Mouse (Mus musculus): Measurements from ENCODE around the gene Akt1s1.
A peak's percentile ranks its signal among the peaks of the same experiment; 100 is the strongest.
"Not testable (repeated sequence)": the region's sequence is repeated elsewhere in the genome, so short reads cannot be mapped to it uniquely, and the experiment has no call there.

Akt1s1 gene

DNA sequence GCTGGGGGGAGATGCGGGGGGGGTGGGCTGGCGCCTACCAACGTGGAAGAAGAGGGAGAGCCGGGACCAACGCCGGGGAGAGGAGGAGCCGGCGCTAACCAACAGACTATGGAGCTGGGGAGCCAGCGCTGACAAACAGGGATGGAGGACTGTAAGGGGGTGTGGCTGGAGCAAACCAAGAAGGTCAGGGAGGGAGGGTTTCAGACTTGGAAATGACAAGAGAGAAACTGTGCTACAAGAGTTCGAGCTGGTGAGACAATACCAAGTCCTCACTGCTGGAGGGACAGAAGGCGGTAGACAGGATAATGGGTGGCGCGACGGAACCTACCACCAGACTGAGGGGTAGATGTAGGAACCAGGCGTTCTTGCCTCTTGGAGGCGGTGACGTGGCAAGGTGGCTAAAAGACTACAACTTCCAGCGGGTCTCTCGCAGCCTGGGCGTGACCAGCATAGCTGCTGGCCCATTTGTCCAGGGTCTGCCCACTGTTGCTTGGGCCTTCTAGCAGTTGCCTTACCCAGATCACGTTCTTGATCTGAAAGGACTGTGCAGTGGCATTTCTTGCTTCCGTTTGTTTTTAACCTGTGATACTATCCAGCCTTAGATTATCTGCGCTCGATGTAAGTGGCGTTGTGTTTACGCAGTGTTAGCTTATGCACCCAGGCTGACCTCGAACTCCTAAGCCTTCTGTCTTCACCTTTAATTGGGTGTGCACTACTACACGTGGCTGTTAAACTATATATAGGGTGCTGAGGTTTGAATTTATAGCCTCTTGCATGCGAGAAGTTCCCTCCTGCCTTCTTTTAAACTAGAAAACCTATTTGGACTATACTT is 21.1 kb downstream of the Akt1s1 start, which contains the start of gene Ptov1:
Gene Ptov1, minus strand, starts transcription at position 92 of the 832 bp plus-strand sequence.
- peak; percentile 90 for ATAC-seq (ENCODE audit: low TSS enrichment)

- ATAC-seq (ENCODE audit: low TSS enrichment), result no peak
Observed at GRCm38 (mm10) chr7:44870614-44871013, 21.8 kb downstream of the Akt1s1 start.

- ATAC-seq (ENCODE audit: low TSS enrichment), result no peak
Observed at GRCm38 (mm10) chr7:44871181-44871580, 22.4 kb downstream of the Akt1s1 start.

GRCm38 (mm10) chr7:44871774-44872173 is 23.0 kb downstream of the Akt1s1 start:
- ATAC-seq (ENCODE audit: low TSS enrichment), result not testable (repeated sequence)

DNA sequence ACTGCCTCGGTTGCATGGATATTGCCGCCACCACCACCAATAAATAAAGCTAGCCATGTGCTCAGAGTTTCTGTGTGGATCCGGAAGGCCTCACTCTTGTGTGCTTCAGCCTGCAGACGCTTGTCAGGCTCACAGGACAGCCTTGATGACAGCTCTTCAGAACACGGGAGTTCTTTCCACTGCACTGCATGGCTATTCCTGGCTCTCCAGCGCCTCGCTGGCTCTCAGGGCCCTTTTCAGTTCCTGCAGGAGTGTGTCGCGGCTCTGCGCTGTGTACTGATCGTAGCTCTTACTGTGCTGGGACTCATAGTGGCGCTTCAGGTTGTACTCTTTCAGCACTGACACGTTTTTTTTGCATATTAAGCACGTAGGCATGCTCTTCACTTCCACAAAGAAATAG is 29.0 kb downstream of the Akt1s1 start:
- ATAC-seq (ENCODE audit: low TSS enrichment), result no peak

DNA sequence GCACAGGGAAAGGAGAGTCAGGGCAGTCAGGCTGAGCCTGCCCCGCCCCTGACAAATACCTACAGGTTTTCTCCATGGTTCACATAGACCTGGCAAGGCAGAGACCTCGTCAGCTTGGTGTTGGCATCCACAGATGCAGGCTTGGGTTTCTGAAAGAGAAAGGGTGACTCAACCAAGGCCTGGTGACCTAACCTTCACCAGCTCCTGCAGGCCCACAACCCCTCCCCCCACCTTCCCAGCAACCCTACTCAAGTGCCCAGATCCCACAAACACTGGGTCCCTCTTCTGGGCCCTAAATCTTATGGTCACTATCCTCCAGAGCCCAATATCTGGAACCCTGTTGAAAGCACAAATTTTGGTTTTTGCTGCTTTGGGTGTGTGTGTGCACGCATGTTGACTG is 34.2 kb downstream of the Akt1s1 start:
- ATAC-seq (ENCODE audit: low TSS enrichment), result no peak

DNA sequence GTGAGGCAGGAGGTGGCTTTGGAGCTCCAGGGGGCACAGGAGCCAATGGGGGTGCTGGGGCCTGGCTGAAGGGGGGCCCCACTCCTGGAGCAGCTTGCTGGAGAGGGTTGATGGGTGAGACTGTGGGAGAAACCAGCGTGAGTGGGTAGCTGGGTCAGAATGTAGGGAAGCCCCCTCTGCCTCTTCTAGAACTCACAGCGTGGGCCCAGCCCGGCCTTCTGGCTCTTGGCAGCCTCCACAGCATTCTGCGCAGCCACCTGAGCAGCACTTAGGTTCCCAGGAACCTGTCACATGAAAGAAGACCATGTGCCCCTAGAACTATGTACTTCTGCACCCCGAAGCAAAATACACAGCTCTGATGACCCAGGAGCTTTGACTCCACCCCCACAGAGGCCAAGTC is 35.8 kb downstream of the Akt1s1 start:
- ATAC-seq (ENCODE audit: low TSS enrichment), result no peak

GRCm38 (mm10) chr7:44886964-44887363 is 38.2 kb downstream of the Akt1s1 start:
- no peak for ATAC-seq (ENCODE audit: low TSS enrichment)

DNA sequence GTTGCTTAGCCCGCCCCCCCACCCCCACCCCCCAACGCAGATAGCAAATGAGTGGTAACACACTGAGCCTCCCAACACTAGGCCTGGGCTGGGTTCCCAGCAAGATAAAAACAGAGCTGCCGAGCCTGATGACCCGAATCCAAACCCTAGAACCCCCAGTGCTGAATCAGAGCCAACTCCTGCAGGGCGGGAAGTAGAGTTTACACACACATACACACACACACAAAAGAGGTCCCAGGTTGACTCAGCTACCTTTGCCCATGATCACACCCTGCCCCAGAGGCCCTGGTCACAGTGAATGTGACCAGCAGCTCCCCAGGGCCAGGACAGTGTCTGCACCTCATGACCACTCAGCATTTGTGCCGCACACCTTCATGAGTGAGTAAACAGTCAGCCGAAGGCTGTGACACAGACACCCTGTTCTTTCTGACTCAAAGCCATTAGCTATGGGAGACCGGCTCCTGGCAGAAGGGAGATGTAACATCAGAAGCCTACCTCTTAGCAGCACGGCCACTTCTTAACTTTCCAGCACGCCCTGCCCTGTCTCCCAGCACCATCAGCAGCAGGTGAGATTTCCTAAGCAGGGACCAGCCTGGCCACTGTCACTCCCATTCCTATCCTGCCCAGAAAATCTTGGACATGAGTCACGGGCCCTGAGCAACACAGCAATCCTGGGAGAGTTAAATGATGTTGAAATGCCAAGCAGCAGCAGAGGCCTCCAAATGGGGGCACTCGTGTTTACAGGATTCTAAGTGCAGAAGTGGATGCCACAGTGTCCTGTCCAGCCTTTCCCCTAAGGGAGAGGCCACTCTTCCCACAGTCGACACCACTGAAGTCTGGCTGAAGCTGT is 39.7 kb downstream of the Akt1s1 start:
- no peak for ATAC-seq (ENCODE audit: low TSS enrichment)

- ATAC-seq (ENCODE audit: low TSS enrichment), result no peak
Observed at GRCm38 (mm10) chr7:44890180-44890579, 41.4 kb downstream of the Akt1s1 start.

DNA sequence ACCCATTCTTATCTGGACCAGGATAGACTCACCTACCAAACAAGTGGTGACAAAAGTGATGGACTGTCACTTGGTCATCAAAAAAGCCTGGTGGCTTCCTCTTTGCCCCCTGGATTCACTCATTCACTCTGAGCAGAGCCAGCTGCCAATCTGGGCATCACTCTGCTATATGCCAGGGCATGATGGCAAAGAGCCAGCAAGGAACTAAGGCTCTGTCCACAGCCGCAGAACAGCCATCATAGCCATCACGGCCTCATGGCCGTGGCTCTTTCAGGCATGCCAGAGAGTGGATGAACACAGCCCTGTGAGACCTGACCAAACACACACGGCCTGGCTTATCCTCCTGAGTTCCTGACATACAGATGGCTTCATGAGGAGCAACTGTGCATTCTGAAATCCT is 41.9 kb downstream of the Akt1s1 start:
- no peak for ATAC-seq (ENCODE audit: low TSS enrichment)

- no peak for ATAC-seq (ENCODE audit: low TSS enrichment)
Observed at GRCm38 (mm10) chr7:44891611-44892010, 42.8 kb downstream of the Akt1s1 start.

DNA sequence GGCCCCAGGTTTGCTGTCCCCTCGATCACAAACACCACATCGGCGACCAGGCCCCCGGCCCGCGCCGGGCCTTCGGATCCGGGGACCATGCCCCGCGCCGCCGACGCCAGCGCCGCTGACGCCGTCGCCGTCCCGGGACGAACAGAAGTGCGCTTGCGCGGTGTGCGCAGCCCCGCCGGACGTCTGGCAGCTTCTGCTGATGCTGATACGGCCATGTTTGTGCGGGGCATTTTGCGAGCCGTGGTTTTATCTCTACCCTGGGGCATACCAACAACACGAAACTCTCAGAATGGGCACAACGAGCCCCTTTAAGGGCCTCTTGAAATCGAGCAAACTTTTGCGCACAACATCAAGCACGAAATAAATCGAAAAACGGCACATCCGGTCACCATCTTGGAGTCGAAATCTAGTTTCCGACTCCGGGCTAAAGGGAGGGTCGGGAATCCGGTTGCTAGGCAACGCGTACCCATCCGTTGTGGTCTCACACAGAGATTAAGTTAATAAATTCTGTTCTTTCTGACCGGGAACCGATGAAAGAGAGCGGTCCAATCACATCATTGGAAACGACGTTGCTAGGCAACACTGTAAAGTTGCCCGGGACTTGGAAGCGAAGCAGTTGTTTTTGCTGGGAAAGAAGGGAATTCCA is 43.6 kb downstream of the Akt1s1 start, which contains the start of gene Med25:
Gene Med25, minus strand, starts transcription at position 437 of the 646 bp plus-strand sequence.
- peak; percentile 60 for ATAC-seq (ENCODE audit: low TSS enrichment)

- no peak for ATAC-seq (ENCODE audit: low TSS enrichment)
Observed at GRCm38 (mm10) chr7:44893197-44893596, 44.4 kb downstream of the Akt1s1 start.

DNA sequence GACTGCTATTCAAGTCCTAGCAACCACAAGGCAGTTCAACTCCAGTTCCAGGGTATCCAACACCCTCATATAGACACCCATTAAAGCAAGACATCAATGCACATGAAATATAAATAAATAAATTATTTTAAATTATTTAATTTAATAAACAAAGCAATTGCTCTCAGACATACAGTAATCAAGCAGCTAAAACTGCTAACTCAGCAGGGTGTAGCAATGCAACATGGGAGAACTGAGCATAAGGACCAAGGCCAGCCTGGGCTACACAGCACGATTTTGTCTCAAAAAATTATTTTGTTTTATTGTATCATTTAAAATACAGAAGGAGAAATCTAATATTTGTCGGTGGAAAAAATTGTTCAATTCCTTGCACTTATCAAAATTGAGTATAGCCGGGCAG is 45.4 kb downstream of the Akt1s1 start:
- no peak for ATAC-seq (ENCODE audit: low TSS enrichment)

DNA sequence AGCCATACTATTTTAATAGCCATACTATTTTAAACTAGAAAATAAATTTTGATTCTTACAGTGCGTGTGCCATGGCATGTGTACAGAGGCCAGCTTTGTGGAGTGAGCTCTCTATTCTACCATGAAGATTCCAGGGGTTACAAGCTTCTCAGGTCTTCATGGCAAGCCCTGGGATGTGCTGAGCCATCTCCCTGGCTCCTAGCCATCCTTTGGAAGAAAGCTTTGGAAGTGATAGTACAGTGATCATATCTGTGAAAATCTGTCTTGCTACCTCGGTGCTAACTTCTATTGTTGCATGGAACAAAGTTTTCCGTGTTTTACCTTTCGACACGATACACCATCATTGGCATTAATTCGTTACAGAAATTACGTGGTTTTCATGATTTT is 46.4 kb downstream of the Akt1s1 start:
- ATAC-seq (ENCODE audit: low TSS enrichment), result no peak

GRCm38 (mm10) chr7:44895593-44896434 is 47.0 kb downstream of the Akt1s1 start, which contains the start of gene Fuz:
Gene Fuz (plus strand): TSS chr7:44896079.
- peak; percentile 59 for ATAC-seq (ENCODE audit: low TSS enrichment)

DNA sequence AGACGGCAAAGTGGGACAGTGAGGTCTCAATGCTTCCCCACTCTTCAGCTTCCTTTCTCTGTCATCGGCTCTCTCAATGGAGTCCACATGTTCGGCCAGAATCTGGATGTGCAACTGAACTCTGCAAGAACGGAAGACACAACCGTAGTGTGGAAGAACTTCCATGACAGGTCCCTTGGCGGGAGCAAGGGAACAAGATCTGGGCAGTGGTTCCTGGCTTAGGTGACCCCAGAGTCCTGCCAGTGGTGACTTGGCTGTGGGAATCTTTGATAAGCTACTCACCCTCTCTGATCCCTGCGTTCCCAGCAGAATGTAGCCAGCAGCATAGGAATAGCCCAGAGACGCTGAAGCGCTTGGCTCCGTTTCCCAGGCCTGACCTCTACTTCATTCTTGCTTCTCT is 47.7 kb downstream of the Akt1s1 start:
- no peak for ATAC-seq (ENCODE audit: low TSS enrichment)

DNA sequence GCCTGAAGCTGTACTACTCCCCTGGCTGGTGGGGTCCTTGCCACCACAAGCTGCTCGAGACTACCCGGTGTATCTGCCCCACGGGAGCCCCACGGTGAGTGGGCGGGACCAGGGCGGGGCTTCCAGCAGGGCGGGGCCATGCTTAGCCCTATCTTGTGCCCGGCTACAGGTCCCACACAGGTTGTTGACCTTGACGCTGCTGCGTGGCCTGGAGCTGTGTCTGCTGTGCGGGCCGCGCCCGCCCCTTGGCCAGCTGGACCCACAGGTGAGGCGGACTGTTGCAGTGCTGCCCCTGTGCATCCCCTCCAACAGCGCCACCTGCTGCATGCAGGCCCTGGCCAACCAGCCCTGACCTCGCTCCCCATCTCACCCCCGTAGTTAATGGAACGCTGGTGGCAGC is 49.8 kb downstream of the Akt1s1 start:
- no peak for ATAC-seq (ENCODE audit: low TSS enrichment)

DNA sequence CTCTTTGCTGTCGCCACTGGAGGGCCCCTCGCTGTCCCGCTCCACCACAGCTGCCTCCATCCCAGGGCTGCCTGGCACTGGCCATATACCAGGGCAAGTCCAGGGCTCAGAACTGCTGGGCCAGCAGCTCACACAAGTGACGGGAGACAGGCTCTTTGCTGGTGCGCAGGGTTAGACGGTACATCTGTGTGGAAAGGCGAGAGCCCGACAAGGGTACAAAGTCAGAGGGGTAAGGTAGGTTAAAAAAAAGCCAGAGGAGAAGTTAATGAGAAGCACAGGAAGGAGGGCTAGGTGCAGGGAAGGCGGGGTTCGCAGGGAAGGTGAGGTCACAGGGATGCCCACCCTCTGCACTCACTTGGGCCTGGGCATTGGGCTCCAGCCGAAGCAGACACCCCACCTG is 51.8 kb downstream of the Akt1s1 start:
- ATAC-seq (ENCODE audit: low TSS enrichment), result no peak

DNA sequence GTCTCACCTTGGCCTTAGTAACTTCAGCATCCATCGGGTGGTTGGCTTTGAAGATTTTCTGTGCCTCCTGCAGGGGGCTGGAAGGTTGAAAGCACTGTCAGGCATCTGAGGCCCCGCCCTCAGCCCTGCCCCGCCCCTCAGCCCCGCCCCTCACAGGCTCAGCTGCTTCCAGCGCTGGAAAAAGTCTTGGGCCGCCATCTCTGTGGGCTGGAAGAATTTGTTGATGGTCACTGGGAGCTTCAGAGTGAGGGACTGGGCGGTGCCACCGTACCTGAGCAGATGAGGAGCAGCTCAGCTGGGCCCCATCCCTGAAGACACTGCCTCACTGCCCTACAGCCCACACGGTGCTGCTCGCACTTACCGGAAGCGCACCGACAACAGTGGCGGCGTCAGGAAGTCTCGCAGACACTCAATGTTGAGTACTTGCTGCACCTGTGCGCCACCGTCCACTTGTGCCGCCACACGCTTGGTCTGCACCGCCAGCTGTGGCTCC is 52.5 kb downstream of the Akt1s1 start:
- no peak for ATAC-seq (ENCODE audit: low TSS enrichment)

Measured in frontal cortex, adult (tissue).